Mouse (Mus musculus) spleen, adult 2 months (tissue): Measurements from ENCODE around the gene Gm5788.

Experiments
- CTCF ChIP-seq: fragments of 200-500 bp; IDR thresholded peaks from 2 replicates; pipeline ENCODE4 v1.5.1; 2011; ENCODE audit warnings: mild to moderate bottlenecking, inconsistent platforms; ENCODE audit not compliant: insufficient read depth, insufficient read length, insufficient replicate concordance; ENCODE audit errors: extremely low read depth
- POLR2A ChIP-seq: fragments of 200-500 bp; IDR thresholded peaks from 2 replicates; pipeline ENCODE4 v1.6.1; 2011; ENCODE audit warnings: low read depth, low read length, inconsistent platforms

- TF ChIP-seq POLR2A: no peak
- TF ChIP-seq CTCF: no peak
Measured at GRCm38 (mm10) chr12:87471421-87471963, 23.0 kb upstream of the Gm5788 start.
